Mouse (Mus musculus): Measurements from ENCODE around the gene Nos1ap.

Gene Nos1ap

GRCm38 (mm10) chr1:170502491-170503276 is 87.0 kb downstream of the Nos1ap start:
- DNase-seq (ENCODE audit: extremely low spot score, low spot score) = no peak

DNA sequence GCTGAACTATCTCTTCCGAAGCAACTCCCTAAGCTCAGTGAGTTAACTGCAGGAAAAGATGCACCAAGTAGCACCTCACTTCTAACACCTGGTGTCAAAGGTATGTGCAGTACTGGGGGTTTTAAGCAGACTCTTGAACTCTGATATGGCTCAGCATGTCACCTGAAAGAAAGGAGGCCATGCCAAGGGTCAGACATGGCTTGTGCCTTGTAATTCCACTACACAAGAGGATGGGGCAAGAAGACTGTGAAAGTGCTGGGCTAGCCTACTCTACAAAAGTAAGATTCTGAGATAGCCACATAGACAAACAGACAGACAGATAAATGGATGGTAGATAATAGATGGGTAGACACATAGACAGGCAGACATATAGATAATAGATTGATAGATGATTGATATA is 87.7 kb downstream of the Nos1ap start:
- no peak for DNase-seq (ENCODE audit: extremely low spot score, low spot score)

GRCm38 (mm10) chr1:170501556-170501955 is 88.1 kb downstream of the Nos1ap start:
- DNase-seq (ENCODE audit: extremely low spot score, low spot score) = no peak

DNA sequence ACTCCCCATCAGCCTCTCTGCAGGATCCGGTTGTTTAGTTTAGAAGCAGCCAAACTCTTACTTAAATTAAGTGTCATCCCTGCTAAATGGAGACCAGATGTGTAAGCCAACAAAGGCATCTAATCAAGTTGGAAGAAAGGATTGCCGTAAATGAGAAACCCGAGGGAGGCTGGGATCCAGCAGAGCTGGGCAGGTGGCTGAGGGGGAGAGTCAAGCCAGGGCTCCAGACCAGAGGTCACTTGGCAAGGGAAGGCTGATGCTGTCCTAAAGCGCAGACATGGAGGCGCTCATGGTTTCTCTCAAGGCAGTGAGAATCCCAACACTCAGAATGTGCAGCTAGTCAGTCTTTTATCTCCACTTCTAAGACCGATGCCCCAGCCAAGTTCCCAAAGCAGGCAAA is 89.8 kb downstream of the Nos1ap start:
- DNase-seq (ENCODE audit: extremely low spot score, low spot score) = no peak

DNA sequence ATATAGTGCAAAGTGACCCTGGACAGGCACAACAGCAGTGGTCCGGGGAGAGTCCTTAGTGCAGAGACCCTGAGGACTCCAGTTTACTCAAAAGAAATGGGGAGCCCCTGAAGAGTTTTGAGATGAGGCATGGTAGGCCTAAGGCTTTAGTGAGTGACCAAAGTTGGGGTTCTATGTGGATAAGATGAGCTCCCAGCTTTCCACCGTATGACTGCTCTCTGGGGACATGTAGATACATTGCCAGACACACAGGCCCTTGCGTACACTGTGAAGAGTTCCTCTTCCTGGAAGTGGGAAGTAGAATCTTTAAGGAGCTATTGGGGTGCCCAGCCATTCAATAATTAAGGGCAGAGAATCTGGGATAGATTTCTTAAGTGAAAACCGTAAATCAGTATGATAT is 90.2 kb downstream of the Nos1ap start:
- DNase-seq (ENCODE audit: extremely low spot score, low spot score) = no peak

GRCm38 (mm10) chr1:170498645-170499044 is 91.0 kb downstream of the Nos1ap start:
- DNase-seq (ENCODE audit: extremely low spot score, low spot score) = no peak

GRCm38 (mm10) chr1:170496221-170496620 is 93.4 kb downstream of the Nos1ap start:
- DNase-seq (ENCODE audit: extremely low spot score, low spot score) = no peak

- no peak for DNase-seq (ENCODE audit: extremely low spot score, low spot score)
These were observed 94.0 kb downstream of the Nos1ap start for GRCm38 (mm10) chr1:170495538-170496183.

DNA sequence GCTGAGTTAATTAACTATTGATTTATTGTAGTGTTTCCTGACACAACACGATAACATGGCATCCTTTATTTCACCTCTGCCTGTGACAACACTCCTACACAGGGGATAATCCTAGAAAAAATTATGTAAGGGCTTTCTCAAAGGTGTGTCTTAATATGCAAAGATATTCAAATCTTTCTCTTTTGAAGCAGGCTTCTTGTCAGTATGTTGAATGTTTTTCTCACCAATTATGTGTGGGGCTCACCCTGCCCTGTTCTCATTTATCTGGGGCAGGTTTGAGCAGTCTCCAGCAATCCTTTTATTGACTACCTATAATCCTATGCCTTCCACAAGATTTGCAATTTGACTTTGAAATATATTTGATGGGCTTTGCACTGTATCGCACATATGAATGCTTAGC is 97.1 kb downstream of the Nos1ap start:
- DNase-seq (ENCODE audit: extremely low spot score, low spot score) = no peak

DNA sequence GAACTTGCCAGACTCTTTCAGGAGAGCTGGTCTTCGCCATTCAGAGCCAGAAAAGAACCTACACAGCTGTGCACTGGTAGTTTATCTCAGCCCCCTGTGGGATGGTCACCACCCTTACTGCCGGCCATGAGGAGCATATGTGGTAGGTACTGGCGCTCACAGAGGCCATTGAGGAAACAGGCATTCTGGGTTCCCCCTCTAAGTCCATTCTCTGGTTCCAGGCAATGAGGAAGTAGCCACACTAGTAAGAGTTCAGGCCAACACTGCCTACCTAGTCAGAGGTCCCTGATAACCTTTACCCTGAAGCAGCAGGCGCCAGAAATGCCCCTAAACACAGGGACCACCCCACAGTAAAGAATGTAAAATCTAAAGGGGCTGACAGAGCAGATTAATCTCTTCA is 97.6 kb downstream of the Nos1ap start:
- no peak for DNase-seq (ENCODE audit: extremely low spot score, low spot score)

- DNase-seq (ENCODE audit: extremely low spot score, low spot score) = no peak
These were observed 99.7 kb downstream of the Nos1ap start for GRCm38 (mm10) chr1:170489936-170490335.

DNA sequence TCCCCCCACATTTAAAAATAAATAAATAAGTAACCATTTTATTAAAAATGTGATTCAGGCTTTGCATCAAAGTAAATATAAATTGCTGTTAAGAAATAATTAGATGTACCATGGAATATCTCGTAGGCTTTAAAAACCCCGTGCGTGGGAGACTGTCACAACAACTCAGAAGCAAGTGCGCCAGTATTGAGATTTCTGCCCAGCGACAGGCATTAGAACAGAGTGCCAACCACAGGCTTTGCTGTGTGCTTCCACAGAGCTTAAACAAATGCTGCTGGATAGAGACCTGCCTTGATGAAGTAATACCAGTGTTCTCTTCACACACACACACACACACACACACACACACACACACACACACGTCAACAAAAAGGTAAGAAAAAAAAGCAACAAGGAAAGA is 100.2 kb downstream of the Nos1ap start:
- no peak for DNase-seq (ENCODE audit: extremely low spot score, low spot score)

DNA sequence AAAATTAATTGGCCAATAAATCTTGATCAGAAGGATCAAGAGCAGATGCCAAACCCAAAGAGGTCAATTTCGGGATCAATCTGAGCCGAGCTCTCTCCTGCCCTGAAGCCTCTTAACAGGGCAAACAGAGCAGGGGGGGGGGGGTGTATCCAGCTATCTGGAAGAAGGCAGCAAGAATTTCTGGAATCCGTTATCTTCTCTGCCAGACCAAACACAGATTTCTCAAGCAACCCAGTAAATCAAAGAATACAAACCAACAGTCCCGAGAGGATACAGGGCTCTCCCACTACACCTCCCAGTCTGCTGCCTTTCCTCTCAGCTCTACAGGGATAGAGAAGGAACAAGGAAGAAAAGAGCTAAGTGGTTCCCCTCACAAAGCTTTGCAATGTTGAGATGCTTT is 104.5 kb downstream of the Nos1ap start:
- no peak for DNase-seq (ENCODE audit: extremely low spot score, low spot score)

DNA sequence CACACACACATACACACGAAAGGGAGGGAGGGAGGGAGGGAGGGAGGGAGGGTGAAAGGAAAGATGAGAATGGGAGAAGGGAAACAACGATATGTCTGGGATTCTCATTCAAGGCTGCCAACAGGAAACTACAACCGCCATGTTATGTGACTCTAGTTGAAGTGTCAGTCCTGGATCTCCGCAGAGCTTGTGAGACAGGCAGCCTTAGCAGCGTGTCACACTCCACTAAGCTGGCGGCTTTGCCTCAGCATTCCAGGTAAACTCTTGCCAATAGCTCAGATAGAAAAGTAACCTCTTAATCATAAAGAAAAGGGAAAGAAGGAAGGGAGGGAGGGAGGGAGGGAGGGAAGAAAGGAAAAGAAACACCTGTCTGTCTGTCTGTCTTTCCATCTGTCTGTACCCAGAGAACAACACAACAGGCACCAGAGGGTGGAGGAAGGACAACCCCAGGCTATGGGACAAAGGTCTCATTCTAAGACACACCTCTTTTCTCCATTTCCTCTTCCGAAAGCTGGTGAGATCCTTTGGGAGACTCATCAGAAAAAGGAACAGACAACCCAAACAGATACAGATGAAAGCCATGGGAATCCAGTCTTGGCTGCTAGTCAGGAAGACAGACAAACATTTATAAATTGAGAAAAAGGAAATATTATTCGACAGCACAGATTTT is 107.3 kb downstream of the Nos1ap start:
- no peak for DNase-seq (ENCODE audit: extremely low spot score, low spot score)

DNA sequence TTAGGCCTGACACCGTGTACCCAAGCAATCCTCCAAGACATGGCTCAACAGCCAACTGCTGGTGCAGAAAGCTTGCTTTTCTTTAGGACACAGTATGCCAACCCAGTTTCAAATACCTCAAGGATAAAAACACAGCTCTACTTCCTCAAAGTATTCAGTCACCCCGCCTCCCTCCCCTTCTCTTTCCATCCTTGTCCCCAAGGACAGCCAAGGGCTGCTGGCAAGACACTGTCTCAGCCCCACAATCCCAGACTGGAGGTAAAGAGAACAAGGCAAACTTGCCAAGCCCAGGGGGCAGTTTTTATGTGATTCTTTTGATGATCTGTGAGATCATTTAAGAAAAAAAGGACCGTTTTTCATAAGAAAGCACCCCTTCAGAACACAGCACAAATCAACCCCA is 108.6 kb downstream of the Nos1ap start:
- no peak for DNase-seq (ENCODE audit: extremely low spot score, low spot score)

DNA sequence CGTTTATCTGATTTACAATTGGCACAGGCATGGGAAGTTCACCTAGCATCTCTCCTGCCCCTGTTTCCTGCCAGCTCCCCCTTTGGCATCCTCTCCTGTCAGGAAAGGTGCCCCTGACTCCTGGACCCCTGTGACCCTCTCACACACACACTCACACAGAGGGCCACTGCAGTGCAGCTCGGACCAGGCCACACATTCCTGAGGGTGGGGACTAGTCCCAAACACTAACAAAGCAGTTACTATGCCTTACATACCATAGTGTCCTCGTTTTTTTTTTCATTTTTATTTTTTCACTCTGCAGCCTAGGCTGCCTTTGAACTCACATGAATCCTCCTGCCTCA is 110.2 kb downstream of the Nos1ap start:
- DNase-seq (ENCODE audit: extremely low spot score, low spot score) = no peak

- no peak for DNase-seq (ENCODE audit: extremely low spot score, low spot score)
These were observed 110.7 kb downstream of the Nos1ap start for GRCm38 (mm10) chr1:170478791-170479457.

DNA sequence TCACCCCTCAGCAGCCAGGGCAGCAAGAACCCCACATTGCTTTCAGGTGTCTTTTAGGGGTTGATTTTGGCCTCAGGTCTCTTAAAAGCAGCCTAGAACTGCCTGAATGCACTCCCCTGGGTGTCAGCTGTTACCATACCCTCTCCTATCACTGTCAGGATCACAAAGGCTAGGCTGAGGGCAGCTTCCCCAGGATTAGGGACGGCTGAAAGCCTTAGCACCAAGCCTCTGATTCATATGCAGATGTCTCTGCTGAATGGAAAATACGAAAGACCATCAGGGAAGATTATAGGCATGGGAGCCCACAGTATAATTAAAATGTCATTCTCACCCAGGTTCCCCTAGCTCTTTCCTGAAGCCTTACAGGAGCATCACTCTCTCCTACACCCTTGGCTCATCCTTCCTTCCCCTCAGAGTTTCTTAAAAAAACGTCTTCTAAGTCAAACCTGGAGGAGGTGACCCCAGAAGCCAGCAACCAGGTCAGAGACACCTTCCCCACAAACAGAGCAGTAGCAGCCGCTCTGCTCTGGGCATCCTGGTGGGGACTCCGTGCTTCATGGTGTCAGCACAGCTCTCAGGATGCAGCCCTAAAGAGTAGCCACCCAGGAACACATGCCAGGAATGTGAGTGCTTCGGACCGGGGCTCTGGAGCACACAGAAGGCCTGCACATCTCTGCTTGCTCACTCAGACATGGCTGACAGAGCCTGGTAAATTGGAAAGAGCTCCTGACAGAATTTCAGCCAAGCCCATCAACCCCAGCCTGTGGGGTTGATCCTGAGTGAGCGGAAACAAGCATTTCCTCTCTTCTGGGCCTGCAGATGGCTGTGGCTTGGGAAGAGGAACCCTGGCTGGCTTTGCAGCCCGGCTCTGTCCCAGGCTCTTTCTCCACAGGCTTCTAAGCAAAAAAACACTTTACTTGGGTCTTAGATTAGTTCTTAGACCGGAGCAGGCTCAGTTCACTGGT is 111.7 kb downstream of the Nos1ap start:
- DNase-seq (ENCODE audit: extremely low spot score, low spot score) = no peak

- DNase-seq (ENCODE audit: extremely low spot score, low spot score) = no peak
These were observed 116.2 kb downstream of the Nos1ap start for GRCm38 (mm10) chr1:170473460-170473859.

- no peak for DNase-seq (ENCODE audit: extremely low spot score, low spot score)
These were observed 116.8 kb downstream of the Nos1ap start for GRCm38 (mm10) chr1:170472861-170473260.
